Mouse (Mus musculus) regulatory T cell (primary cell): ENCODE results near the gene Gal3st3.

Source experiments
- in situ Hi-C: fragments of 300-600 bp; cut with MboI, MseI; formaldehyde crosslinking; loops from one replicate; pipeline ENCODE4 v1.15.1; 2025; ENCODE audit warnings: high pct_unique_total_duplicates

The Gal3st3 gene

GRCm38 (mm10) chr19:5297903-5298800 is at the start of gene Gal3st3:
TSS of gene Gal3st3 (plus strand) at chr19:5298331.
- in situ Hi-C loops, result no loop called here

GRCm38 (mm10) chr19:5257140-5257539 is 41.0 kb upstream of the Gal3st3 start:
- in situ Hi-C loops, result loop anchor here (5.0 kb wide), 1 partner anchor 95 kb away; no protein-coding TSS in a partner anchor

GRCm38 (mm10) chr19:5267015-5267414 is 31.1 kb upstream of the Gal3st3 start:
- in situ Hi-C loops, result no loop called here

- in situ Hi-C loops, result no loop called here
These were observed 30.1 kb upstream of the Gal3st3 start for GRCm38 (mm10) chr19:5268017-5268416.

GRCm38 (mm10) chr19:5268875-5269274 is 29.3 kb upstream of the Gal3st3 start:
- in situ Hi-C loops, result no loop called here

- in situ Hi-C loops, result no loop called here
These were observed 28.7 kb upstream of the Gal3st3 start for GRCm38 (mm10) chr19:5269392-5269791.

- in situ Hi-C loops, result no loop called here
These were observed 26.7 kb upstream of the Gal3st3 start for GRCm38 (mm10) chr19:5271430-5271829.

GRCm38 (mm10) chr19:5272326-5272795 is 25.8 kb upstream of the Gal3st3 start:
- in situ Hi-C loops, result no loop called here

- in situ Hi-C loops, result no loop called here
These were observed 25.1 kb upstream of the Gal3st3 start, which contains the start of gene Pacs1 for GRCm38 (mm10) chr19:5272801-5273733. TSS of gene Pacs1 (minus strand) at chr19:5273119.

- in situ Hi-C loops, result no loop called here
These were observed 24.2 kb upstream of the Gal3st3 start for GRCm38 (mm10) chr19:5273916-5274315.

GRCm38 (mm10) chr19:5274641-5275040 is 23.5 kb upstream of the Gal3st3 start:
- in situ Hi-C loops, result no loop called here

- in situ Hi-C loops, result no loop called here
These were observed 22.4 kb upstream of the Gal3st3 start for GRCm38 (mm10) chr19:5275736-5276135.

GRCm38 (mm10) chr19:5276531-5276930 is 21.6 kb upstream of the Gal3st3 start:
- in situ Hi-C loops, result no loop called here

- in situ Hi-C loops, result no loop called here
These were observed 21.0 kb upstream of the Gal3st3 start for GRCm38 (mm10) chr19:5277140-5277539.

GRCm38 (mm10) chr19:5278381-5278780 is 19.8 kb upstream of the Gal3st3 start:
- in situ Hi-C loops, result no loop called here

GRCm38 (mm10) chr19:5294972-5295735 is 3.0 kb upstream of the Gal3st3 start, which contains the start of gene Sf3b2:
TSS of gene Sf3b2 (minus strand) at chr19:5295455.
- in situ Hi-C loops, result no loop called here

GRCm38 (mm10) chr19:5295736-5296075 is 2.4 kb upstream of the Gal3st3 start:
- in situ Hi-C loops, result no loop called here

- in situ Hi-C loops, result no loop called here
These were observed 1.5 kb upstream of the Gal3st3 start for GRCm38 (mm10) chr19:5296630-5297029.

- in situ Hi-C loops, result no loop called here
These were observed 2.5 kb downstream of the Gal3st3 start for GRCm38 (mm10) chr19:5300588-5300987.

- in situ Hi-C loops, result no loop called here
These were observed 4.3 kb downstream of the Gal3st3 start for GRCm38 (mm10) chr19:5302455-5302854.

GRCm38 (mm10) chr19:5306279-5306678 is 8.1 kb downstream of the Gal3st3 start:
- in situ Hi-C loops, result no loop called here
